Mouse (Mus musculus) liver, adult (tissue): ENCODE data around the gene Slc39a8.
A peak's percentile ranks its signal among the peaks of the same experiment; 100 is the strongest.

Experiments
- GATA4 ChIP-seq: IDR thresholded peaks from 2 replicates; pipeline ENCODE4 v1.6.1; 2014; ENCODE audit warnings: mild to moderate bottlenecking, low read length; ENCODE audit not compliant: insufficient replicate concordance

Gene Slc39a8

GRCm38 (mm10) chr3:135841716-135842511 lies 16.8 kb downstream of the Slc39a8 start:
- no peak for TF ChIP-seq GATA4

- TF ChIP-seq GATA4 = no peak
These were observed 18.1 kb downstream of the Slc39a8 start for GRCm38 (mm10) chr3:135843181-135843580.

GRCm38 (mm10) chr3:135843707-135844106 lies 18.6 kb downstream of the Slc39a8 start:
- TF ChIP-seq GATA4 = no peak

DNA sequence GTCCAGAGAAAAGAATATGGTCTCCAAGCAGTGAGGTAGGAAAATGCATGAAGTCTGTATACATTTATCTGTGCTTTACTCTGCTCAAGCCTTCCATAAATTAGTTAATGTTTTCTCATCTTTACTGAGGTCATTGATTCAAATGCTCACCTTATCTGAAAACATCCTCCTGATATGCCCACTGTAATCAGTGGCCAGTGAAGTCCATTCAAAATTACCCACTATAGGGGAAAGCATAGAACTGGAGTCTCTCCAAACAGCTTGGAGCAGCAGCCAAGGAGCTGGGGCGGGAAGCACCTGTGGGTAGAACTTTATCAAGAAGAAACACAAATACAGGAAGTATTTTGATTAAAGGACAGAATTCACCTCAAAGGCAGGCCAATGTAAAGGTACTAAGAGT lies 19.8 kb downstream of the Slc39a8 start:
- no peak for TF ChIP-seq GATA4

DNA sequence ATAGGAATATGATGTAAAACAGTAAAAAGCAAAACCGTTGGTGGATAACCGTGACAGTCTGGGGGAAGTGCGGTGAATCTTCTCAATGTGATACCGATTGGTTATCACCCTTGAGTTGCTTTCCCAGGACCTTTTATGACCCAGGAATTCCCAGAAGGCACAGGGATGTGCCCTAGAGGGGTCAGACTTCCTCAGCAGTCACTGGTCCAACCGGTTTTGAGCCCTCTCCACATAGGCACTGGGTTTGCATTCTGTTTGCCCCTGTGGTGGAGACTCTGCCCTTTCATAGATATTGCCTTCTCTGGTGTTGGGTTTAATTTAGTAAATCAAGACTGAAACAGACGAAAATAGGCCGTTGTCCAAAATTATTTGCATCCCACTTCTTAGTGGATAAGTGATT lies 20.8 kb downstream of the Slc39a8 start:
- 0 out of 2 replicates have a peak, but pooled peaks have one; percentile 7 for TF ChIP-seq GATA4

GRCm38 (mm10) chr3:135851607-135852006 lies 26.5 kb downstream of the Slc39a8 start:
- no peak for TF ChIP-seq GATA4

DNA sequence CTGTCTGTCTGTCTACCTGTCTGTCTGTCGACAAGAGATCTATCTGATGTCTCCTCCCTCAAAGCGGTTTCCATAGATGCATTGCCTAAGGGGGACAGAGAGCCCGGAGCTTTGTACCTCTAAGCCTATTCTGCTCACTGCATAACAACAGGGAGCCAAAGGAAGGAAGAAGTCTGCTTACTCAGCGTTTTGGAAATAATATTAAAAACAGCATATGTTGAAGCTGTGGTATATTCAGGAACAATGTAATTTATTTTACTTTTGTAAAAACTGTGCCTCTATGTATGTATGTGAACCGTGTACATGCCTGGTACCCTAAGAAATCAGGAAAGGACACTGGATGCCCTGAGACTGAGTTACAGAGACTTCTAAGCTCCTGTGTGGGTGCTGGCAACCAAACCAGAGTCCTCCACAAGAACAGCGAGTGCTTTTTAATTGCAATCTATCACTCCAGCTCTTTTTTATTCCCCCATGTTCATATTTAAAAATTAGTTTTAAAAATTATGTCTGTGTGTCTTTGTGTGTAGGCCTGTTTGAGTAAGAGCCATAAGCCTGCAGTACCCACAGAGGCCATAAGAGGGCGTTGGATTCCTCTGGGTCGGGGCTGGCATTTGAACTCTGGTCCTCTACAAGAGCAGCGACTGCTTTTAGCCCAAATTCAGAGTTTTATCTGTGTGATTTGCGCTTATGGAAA lies 28.7 kb downstream of the Slc39a8 start:
- no peak for TF ChIP-seq GATA4

- no peak for TF ChIP-seq GATA4
These were observed 29.4 kb downstream of the Slc39a8 start for GRCm38 (mm10) chr3:135854298-135854984.

DNA sequence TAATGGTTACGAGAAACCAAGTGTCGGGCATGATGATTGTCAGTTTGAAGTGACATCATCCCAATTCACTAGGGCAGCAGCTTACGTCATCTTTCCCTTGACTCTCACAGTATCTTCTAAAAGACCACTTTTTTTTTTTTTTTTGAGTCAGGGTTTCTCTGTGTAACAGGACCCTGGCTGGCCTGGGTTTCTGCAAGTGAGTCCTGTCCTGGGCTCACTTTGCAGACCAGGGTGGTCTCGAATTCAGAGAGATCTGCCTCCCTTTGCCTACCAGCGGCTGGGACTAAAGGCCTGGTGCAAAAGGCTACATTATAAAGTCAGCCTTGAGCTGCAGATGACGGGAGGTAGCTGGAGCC lies 29.9 kb downstream of the Slc39a8 start:
- TF ChIP-seq GATA4 = no peak

- TF ChIP-seq GATA4 = no peak
These were observed 31.2 kb downstream of the Slc39a8 start for GRCm38 (mm10) chr3:135856303-135856702.

DNA sequence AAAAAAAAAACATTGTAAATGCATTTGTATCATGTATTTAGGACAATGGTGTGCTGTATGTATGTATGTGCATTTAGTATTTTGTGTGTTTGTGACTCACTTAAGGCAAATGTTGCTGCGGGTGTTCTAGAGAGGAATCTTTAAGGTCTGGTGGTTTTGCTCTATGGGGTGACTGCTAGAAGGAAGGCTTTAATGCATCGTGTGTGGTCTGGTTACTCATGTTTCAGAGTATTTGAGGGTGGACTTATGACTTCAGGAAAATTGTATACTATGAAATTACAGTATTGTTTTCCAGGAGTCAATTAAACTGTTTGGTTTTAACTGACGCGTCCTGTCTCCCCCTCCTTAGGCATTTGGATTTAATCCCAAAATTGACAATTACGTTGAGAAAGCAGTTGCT lies 32.1 kb downstream of the Slc39a8 start:
- TF ChIP-seq GATA4 = no peak

DNA sequence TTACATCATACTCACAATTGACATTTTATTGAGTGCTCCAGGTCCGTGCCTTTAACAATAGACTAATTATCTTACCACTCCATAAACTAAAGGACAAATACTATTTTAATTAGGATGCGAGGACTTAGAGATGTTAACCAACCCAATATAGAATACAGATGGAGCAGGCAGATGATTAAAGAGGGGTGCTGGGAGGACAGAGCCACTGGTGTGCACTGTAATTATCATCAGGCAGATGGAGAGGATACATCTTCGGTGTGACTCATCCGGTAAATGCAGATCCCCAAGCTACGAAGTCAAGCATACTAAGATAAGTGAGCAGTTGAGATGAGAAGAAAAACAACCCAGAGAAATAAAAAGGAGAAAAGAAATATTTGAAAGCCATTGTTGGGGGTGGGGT lies 34.4 kb downstream of the Slc39a8 start:
- TF ChIP-seq GATA4 = no peak

DNA sequence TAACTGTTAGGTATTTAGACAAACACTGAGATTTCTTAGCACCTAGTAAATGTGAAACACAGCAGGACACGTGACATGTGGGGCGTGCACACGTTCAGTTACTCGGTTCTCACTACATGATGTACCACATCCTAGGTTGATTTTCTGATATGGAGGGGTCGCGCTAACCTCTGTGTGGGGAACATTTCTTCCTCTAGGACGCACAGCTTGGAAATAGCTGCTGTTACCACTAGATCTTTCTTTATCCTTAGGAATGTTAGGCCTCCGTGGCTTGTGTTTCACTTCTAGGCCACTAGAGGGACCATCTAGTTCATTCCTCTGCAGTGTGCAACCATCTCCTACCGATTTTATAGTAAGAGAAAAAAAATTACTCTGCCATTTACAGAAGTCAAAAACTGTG lies 37.7 kb downstream of the Slc39a8 start:
- TF ChIP-seq GATA4 = no peak

- TF ChIP-seq GATA4 = no peak
These were observed 44.0 kb downstream of the Slc39a8 start for GRCm38 (mm10) chr3:135869041-135869440.

- TF ChIP-seq GATA4 = no peak
These were observed 47.2 kb downstream of the Slc39a8 start for GRCm38 (mm10) chr3:135872325-135872724.

DNA sequence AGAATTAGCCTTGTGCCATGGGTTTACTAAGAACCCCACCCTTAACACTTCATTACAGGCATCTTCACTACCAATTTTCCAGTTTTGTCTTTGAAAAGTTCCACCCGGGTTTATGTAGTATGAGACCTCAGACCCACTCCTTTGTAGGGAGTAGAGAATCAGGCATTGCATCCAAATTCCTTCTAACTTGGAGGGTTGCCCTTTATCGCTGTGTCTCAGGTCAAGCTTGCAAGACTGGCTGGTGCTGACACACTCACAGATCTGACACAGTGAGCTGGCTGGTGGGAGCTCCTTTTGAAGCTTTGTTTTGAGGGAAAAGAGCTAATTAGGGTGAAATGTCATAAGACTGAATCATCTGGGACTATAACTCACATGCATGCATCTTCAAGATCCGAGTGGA lies 48.5 kb downstream of the Slc39a8 start:
- TF ChIP-seq GATA4 = no peak

DNA sequence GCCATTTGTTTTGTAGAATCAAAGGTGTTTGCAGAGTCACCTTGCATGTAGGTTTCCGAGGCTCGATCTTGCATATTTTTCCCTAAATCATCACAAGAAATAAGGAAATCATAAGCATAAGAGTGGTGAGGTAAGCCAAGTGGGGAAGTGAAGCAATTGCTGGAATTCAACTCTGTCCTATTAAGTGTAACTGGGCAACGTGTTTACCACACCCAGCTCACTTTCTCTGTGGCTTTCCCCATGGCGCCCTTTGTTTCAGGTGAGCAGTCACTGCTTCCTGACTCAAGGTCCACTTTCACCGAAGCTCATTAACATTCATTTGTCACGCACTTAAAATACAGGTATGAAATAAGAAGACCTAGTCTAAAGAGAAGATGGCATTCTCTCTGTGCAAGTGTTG lies 53.0 kb downstream of the Slc39a8 start:
- TF ChIP-seq GATA4 = no peak
